Mouse (Mus musculus) small intestine, adult 2 months (tissue): Measurements from ENCODE around the gene Nsmf. TPM values are rescaled to one million over a fixed set of nuclear protein-coding genes. Genes with fewer than 3 reads are reported as not detected.

Experiments
- H3K27ac ChIP-seq: fragments of 200-500 bp; 2 replicates; pipeline ENCODE4 v1.5.1; 2012; ENCODE audit warnings: low read depth, low read length, control low read depth, inconsistent platforms; ENCODE audit not compliant: insufficient read depth
- H3K27me3 ChIP-seq: fragments of 200-500 bp; 2 replicates; pipeline ENCODE4 v1.6.1; 2012; ENCODE audit warnings: mild to moderate bottlenecking, moderate library complexity, low read length, inconsistent platforms; ENCODE audit not compliant: control insufficient read depth, insufficient read depth
- H3K36me3 ChIP-seq: fragments of 200-500 bp; 2 replicates; pipeline ENCODE4 v1.6.1; 2012; ENCODE audit warnings: mild to moderate bottlenecking, low read length, control low read depth, inconsistent platforms; ENCODE audit not compliant: control insufficient read depth, insufficient read depth
- H3K4me1 ChIP-seq: fragments of 200-500 bp; 2 replicates; pipeline ENCODE4 v1.6.1; 2012; ENCODE audit warnings: low read length, inconsistent platforms, mixed read lengths; ENCODE audit not compliant: control insufficient read depth, insufficient read depth, insufficient read length
- H3K4me3 ChIP-seq: fragments of 200-500 bp; 2 replicates; pipeline ENCODE4 v1.5.1; 2012; ENCODE audit warnings: low read depth, mild to moderate bottlenecking, control low read depth, inconsistent platforms, low read length, moderate library complexity
- CTCF ChIP-seq: fragments of 200-500 bp; IDR thresholded peaks from 2 replicates; pipeline ENCODE4 v1.5.1; 2012; ENCODE audit warnings: low read depth, mild to moderate bottlenecking, control low read depth, inconsistent platforms, low read length, moderate library complexity, mixed read lengths; ENCODE audit not compliant: insufficient replicate concordance, insufficient read length; ENCODE audit errors: extremely low read depth
- POLR2A ChIP-seq: fragments of 200-500 bp; IDR thresholded peaks from 2 replicates; pipeline ENCODE4 v1.6.1; 2012; ENCODE audit warnings: low read depth, mild to moderate bottlenecking, control low read depth, inconsistent platforms, low read length, moderate library complexity
- WGBS: fragments of 180-500 bp; shearing (Covaris S2); methylation state at CpG from one replicate; pipeline ENCODE4 v1.1.7; 2018; 5-methylcytosine and 5-hydroxymethylcytosine counted together
- polyA plus RNA-seq: library from polyadenylated mRNA; depleted of rRNA; stranded (reverse); fragments of >200 nt; gene quantifications from 2 replicates; pipeline ENCODE4 v1.2.3, GENCODE M21; 2012

Nsmf gene
- polyA plus RNA-seq, 1 experiment: 100 TPM

- peaks cover 33% of the 10 kb centered on the region for H3K36me3 ChIP-seq
- no peaks in the 10 kb centered on the region for H3K27me3 ChIP-seq
- no peak overlapping the region for H3K4me3 ChIP-seq
- H3K4me1 ChIP-seq: peaks cover 55% of the 10 kb centered on the region
- peak overlapping the region; percentile 6; the same call in 1 of the 2 replicates for H3K27ac ChIP-seq
- TF ChIP-seq CTCF (no peak), POLR2A (no peak)
- 87% methylated on average over 5 of the region's 5 CpGs for WGBS
Observed at GRCm38 (mm10) chr2:25085571-25085970, 31.4 kb downstream of the Nsmf start.

DNA sequence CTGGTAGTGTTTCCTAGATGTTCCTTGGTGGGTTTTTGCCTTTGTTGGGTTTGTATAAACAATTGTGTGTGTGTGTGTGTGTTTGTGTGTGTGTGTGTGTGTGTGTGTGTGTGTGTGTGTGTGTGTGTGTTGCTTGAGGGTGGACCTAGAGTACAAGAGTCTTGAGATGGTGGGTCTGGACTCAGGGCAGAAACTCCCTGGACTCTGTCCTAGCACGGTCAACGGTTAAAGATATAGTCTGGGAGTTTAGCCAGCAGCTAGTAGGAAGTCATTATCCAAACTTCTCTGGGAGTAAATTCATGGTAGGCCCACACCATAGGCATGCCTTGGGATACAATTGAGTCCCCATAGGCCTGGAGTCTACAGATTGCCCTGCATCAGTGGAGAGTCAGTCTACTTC lies 33.7 kb downstream of the Nsmf start:
- Histone ChIP-seq H3K27me3 (no peaks in the 10 kb centered on the region), H3K27ac (peak overlapping the region; percentile 73), H3K36me3 (peaks cover 29% of the 10 kb centered on the region), H3K4me3 (no peak overlapping the region), H3K4me1 (peaks cover 45% of the 10 kb centered on the region)
- TF ChIP-seq POLR2A (no peak), CTCF (no peak)
- 17% methylated on average over 2 of the region's 2 CpGs for WGBS

DNA sequence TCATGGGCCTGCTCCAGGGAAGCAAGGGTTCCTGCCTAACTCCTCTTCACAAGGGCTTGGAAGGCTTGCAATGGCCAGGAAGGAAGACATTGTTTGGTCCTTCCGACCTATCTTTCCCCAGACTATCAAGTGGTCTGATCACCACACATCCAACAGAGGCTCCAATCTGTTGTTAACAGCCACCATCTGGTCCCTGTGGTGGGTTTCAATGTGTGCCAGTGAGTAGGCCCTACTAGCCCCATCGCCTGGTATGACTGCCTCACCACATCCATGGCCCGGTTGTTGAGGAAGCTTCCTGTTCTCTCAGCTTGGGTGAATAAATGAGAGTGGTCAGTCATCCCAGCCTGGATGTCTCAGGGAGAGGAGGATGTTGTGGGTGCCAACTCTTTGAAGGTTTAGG lies 34.5 kb downstream of the Nsmf start:
- Histone ChIP-seq H3K36me3 (peaks cover 27% of the 10 kb centered on the region), H3K4me3 (no peak overlapping the region), H3K4me1 (peaks cover 37% of the 10 kb centered on the region), H3K27me3 (no peaks in the 10 kb centered on the region), H3K27ac (no peak overlapping the region)
- 83% methylated on average over 3 of the region's 3 CpGs for WGBS
- TF ChIP-seq CTCF: no peak
- TF ChIP-seq POLR2A: no peak

DNA sequence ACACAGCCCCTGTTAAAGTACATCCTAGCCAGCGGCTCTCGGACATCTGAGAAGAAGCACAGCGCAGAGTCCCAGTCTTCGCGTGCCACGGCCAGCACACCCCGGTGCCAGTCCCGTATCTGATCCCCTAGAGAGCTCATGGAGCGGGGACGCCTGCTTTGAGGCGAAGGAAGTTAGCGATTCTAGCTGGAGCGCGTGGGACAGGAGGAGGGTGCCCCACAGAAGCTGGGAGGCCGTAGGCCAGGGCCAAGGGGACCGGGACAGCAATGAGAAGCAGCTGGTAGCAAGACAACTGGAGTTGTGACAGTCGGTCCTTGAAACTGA lies 40.6 kb downstream of the Nsmf start:
- H3K4me1 ChIP-seq: peaks cover 14% of the 10 kb centered on the region; the same call in 1 of the 2 replicates
- 22% methylated on average over 17 of the region's 17 CpGs for WGBS
- H3K4me3 ChIP-seq: peak overlapping the region; percentile 72
- no peak; the same call in 1 of the 2 replicates for TF ChIP-seq POLR2A
- no peak for TF ChIP-seq CTCF
- H3K36me3 ChIP-seq: 0 out of 2 replicates have a peak, but pooled peaks cover 1% of the 10 kb centered on the region
- H3K27me3 ChIP-seq: no peaks in the 10 kb centered on the region
- H3K27ac ChIP-seq: peak overlapping the region; percentile 62

DNA sequence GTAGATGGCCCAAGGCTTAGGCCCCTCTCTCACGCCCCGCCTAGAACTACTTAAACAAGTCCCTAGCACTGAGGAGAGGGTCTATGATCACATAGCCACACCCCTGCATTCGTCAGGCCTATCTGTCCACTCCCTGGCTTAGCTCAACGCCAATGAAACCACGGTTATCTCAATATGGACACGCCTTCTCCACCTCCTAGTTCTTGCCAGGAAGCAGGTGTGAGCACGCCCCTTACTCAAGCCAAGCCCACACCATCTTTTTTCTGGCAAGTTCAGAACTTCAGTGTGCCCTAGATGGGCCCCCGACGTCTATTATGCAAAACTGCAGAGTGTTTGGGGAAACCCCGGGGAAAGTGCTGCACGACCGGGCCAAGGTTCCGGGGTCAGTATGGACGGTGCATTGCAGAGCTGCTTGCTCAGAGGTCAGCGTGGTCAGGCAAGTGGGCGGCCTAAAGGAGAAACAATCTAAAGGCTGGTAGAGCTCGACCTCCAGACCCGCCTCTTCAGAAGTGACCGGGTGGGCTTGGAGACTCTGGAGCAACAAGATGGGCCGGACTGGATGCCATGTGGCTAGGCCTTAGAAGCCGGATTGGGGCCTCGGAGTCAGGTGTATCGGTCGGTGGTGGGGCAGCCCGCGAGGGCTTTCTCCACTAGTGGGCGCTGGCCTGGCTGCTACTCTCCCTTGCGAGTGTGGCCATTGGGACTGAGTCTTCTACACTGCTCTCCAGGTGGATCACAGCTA lies 41.1 kb downstream of the Nsmf start, which contains the start of gene Noxa1:
Gene Noxa1, minus strand, starts transcription at position 41 of the 742 bp plus-strand sequence.
- 0 out of 2 replicates have a peak, but pooled peaks cover 1% of the 10 kb centered on the region for H3K36me3 ChIP-seq
- H3K4me1 ChIP-seq: peaks cover 14% of the 10 kb centered on the region; the same call in 1 of the 2 replicates
- peak; percentile 51; the same call in 1 of the 2 replicates for TF ChIP-seq CTCF
- TF ChIP-seq POLR2A: no peak; the same call in 1 of the 2 replicates
- peak within 1 kb of the TSS; percentile 72 for H3K4me3 ChIP-seq
- H3K27me3 ChIP-seq: no peaks in the 10 kb centered on the region
- 29% methylated on average over 28 of the region's 28 CpGs for WGBS
- H3K27ac ChIP-seq: peak within 1 kb of the TSS; percentile 62

- no peaks in the 10 kb centered on the region for H3K36me3 ChIP-seq
- H3K4me3 ChIP-seq: no peak overlapping the region
- H3K4me1 ChIP-seq: peaks cover 12% of the 10 kb centered on the region; the same call in 1 of the 2 replicates
- WGBS: 65% methylated on average over 3 of the region's 3 CpGs
- TF ChIP-seq CTCF (no peak), POLR2A (no peak)
- H3K27me3 ChIP-seq: no peaks in the 10 kb centered on the region
- no peak overlapping the region for H3K27ac ChIP-seq
Observed at GRCm38 (mm10) chr2:25098005-25098615, 44.0 kb downstream of the Nsmf start.

DNA sequence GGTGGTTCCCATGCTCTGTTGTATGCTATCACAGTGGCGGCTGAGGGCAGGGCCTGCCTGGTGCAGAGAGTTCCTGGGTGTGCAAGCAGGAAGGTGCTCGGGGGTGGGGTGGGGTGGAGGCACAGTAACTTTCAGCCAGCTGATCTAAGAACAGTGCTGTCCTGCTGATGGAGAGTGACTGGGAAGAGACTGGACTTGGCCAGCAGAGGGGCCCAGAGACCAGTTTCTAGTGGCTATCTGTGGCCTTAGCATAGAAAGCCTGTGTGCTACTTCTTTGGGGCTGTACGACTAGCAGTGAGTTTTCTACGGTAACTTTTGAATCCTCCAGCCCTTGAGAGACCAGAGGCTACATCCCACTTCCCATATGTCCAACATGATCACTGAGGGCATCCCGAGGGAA lies 44.8 kb downstream of the Nsmf start:
- Histone ChIP-seq H3K36me3 (no peaks in the 10 kb centered on the region), H3K4me3 (no peak overlapping the region), H3K4me1 (peaks cover 10% of the 10 kb centered on the region; the same call in 1 of the 2 replicates), H3K27ac (no peak overlapping the region), H3K27me3 (no peaks in the 10 kb centered on the region)
- TF ChIP-seq CTCF: 0 out of 2 replicates have a peak, but pooled peaks have one; percentile 28
- no peak for TF ChIP-seq POLR2A
- 44% methylated on average over 5 of the region's 5 CpGs for WGBS
